Mouse (Mus musculus): ENCODE results near the gene AU040320. TPM values are rescaled to one million over a fixed set of nuclear protein-coding genes. Genes with fewer than 3 reads are reported as not detected.

Gene AU040320
- polyA plus RNA-seq, 1 experiment from 2014 or later: 28.9 TPM

DNA sequence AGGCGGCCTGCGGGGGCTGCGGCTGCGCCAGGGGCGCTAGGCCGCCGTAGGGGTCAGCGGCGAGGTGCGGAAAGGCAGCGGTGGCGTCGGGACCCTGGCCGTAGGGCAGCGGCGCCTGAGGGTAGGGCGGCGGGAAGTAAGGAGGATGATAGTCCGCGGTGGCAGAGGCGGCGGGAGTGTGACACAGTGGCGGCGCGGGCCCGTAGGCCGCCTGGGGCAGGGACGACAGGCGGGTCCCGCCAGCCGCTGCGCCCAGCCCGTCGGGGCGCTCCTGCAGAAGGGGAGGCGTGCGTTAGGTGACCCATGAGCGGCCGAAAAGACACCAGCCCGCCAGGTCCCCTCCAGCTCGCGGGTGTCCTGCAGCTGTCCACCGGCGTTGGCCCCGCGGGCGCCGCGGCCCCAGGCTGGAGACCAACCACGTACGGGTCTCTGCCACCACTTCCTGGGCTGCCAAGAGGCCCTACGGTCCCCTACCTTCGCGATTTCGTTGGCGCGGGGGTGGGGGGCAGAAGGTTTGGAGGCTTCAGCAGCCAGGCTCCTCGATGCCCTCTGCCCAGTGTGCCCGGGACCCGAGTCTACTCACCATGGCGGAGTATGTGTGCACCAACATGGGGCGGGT lies 17.9 kb upstream of the AU040320 start:
- H3K27ac ChIP-seq (ENCODE audit: low read depth): no peak overlapping the region
- H3K9ac ChIP-seq (ENCODE audit: low read length): 0 out of 2 replicates have a peak overlapping the region, but pooled peaks have one; percentile 5
- H3K27me3 ChIP-seq (replicated peaks; ENCODE audit: control insufficient read depth, insufficient read depth, low read length): peaks cover 86% of the 10 kb centered on the region
- H3K4me2 ChIP-seq (ENCODE audit: low read length): peak overlapping the region; percentile 45
- 2% methylated on average over 44 of the region's 62 CpGs for WGBS
- H3K4me1 ChIP-seq (replicated peaks; ENCODE audit: control insufficient read depth, insufficient read depth, low read length): no peaks in the 10 kb centered on the region; the same call in 1 of the 2 replicates
- DNase-seq (ENCODE audit: low spot score) (peak; percentile 74), ATAC-seq (replicated peaks; ENCODE audit: low FRiP score, low TSS enrichment, low read depth) (0 out of 2 replicates have a peak, but pooled peaks have one; percentile 26)
- H3K4me3 ChIP-seq (ENCODE audit: low read depth, low read length): peak overlapping the region; percentile 25
- H3K9me3 ChIP-seq (ENCODE audit: control insufficient read depth, low read length): no peaks in the 10 kb centered on the region
- H3K36me3 ChIP-seq (ENCODE audit: control insufficient read depth, insufficient read depth, low read length): no peaks in the 10 kb centered on the region

GRCm38 (mm10) chr4:126736001-126736414 lies 17.3 kb upstream of the AU040320 start, which contains the start of gene Tfap2e:
Tfap2e (minus strand) TSS chr4:126736240.
- Histone ChIP-seq H3K4me2 (ENCODE audit: low read length) (peak within 1 kb of the TSS; percentile 45), H3K9ac (ENCODE audit: low read length) (0 out of 2 replicates have a peak within 1 kb of the TSS, but pooled peaks have one; percentile 5), H3K4me3 (ENCODE audit: low read depth, low read length) (peak within 1 kb of the TSS; percentile 25), H3K27ac (ENCODE audit: low read depth) (no peak within 1 kb of the TSS), H3K27me3 (replicated peaks; ENCODE audit: control insufficient read depth, insufficient read depth, low read length) (peaks cover 80% of the 10 kb centered on the region), H3K36me3 (ENCODE audit: control insufficient read depth, insufficient read depth, low read length) (no peaks in the 10 kb centered on the region), H3K9me3 (ENCODE audit: control insufficient read depth, low read length) (no peaks in the 10 kb centered on the region), H3K4me1 (replicated peaks; ENCODE audit: control insufficient read depth, insufficient read depth, low read length) (no peaks in the 10 kb centered on the region; the same call in 1 of the 2 replicates)
- peak; percentile 54; the same call in 1 of the 2 replicates for ATAC-seq (replicated peaks; ENCODE audit: low FRiP score, low TSS enrichment, low read depth)
- DNase-seq (ENCODE audit: low spot score): peak; percentile 79
- 3% methylated on average over 32 of the region's 32 CpGs for WGBS

DNA sequence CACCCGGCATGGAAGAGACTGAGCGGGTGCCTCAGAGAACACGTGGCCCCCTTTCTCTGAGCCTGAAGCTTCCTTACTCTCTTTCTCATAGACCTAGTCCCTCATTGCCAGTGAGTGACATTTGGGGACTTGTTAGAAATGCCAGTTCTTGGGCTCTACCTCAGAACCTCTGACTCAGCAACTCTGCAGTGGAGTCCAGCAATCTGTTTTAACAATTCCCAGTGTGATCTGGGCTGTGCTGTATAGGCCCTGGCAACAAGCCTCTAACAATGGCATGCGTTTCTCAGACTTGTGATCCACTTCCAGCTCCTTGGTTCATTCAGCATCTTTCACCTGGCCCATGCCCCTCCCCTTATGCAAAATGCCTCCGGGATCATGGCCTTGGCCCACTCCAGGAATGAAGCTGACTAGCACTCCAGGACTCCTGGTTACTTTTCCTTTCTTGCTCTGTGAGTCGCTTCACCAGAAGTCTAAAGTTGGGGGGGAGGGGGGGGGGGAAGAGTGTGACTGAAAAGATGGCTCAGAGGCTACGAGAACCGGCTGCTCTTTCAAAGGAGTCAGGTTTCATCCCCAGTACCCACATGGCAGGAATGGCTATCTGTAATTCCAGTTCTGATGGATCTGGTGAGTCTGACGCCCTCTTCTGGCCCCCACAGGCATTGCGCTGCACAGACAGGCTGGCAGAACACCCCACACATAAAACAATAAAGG lies 13.2 kb upstream of the AU040320 start:
- Histone ChIP-seq H3K27ac (ENCODE audit: low read depth) (no peak overlapping the region), H3K9me3 (ENCODE audit: control insufficient read depth, low read length) (no peaks in the 10 kb centered on the region), H3K27me3 (replicated peaks; ENCODE audit: control insufficient read depth, insufficient read depth, low read length) (peaks cover 39% of the 10 kb centered on the region), H3K4me1 (replicated peaks; ENCODE audit: control insufficient read depth, insufficient read depth, low read length) (no peaks in the 10 kb centered on the region; the same call in 1 of the 2 replicates), H3K4me2 (ENCODE audit: low read length) (no peak overlapping the region), H3K4me3 (ENCODE audit: low read depth, low read length) (no peak overlapping the region), H3K36me3 (ENCODE audit: control insufficient read depth, insufficient read depth, low read length) (peaks cover 11% of the 10 kb centered on the region), H3K9ac (ENCODE audit: low read length) (no peak overlapping the region)
- ATAC-seq (replicated peaks; ENCODE audit: low FRiP score, low TSS enrichment, low read depth): no peak
- DNase-seq (ENCODE audit: low spot score): no peak
- WGBS: 23% methylated on average over 10 of the region's 10 CpGs

DNA sequence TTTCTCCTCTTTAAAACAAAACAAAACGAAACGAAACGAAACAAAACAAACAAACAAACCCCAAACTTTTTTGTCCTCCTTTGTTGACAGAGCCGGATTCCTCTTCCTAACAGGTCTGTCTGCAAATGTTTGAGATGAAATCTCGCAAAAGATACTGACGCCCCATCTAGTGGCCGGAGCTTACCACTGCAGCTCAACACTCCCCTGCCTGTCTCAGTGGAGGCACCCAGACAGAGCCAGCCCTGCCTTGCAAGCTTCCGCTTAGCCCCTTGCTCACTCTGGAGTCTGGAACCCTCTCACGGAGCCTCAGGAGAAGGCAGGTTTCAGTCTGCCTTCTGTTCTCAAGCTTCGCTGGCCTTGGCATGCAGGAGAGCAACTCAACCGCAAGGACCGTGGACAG lies 11.9 kb upstream of the AU040320 start:
- ATAC-seq (replicated peaks; ENCODE audit: low FRiP score, low TSS enrichment, low read depth) (peak; percentile 33; the same call in 1 of the 2 replicates), DNase-seq (ENCODE audit: low spot score) (peak; percentile 90)
- no peaks in the 10 kb centered on the region for H3K9me3 ChIP-seq (ENCODE audit: control insufficient read depth, low read length)
- H3K27ac ChIP-seq (ENCODE audit: low read depth): no peak overlapping the region
- H3K4me2 ChIP-seq (ENCODE audit: low read length): 0 out of 2 replicates have a peak overlapping the region, but pooled peaks have one; percentile 8
- H3K36me3 ChIP-seq (ENCODE audit: control insufficient read depth, insufficient read depth, low read length): peaks cover 25% of the 10 kb centered on the region
- peaks cover 26% of the 10 kb centered on the region for H3K27me3 ChIP-seq (replicated peaks; ENCODE audit: control insufficient read depth, insufficient read depth, low read length)
- no peak overlapping the region for H3K9ac ChIP-seq (ENCODE audit: low read length)
- no peaks in the 10 kb centered on the region for H3K4me1 ChIP-seq (replicated peaks; ENCODE audit: control insufficient read depth, insufficient read depth, low read length)
- WGBS: 3% methylated on average over 12 of the region's 12 CpGs
- no peak overlapping the region for H3K4me3 ChIP-seq (ENCODE audit: low read depth, low read length)

DNA sequence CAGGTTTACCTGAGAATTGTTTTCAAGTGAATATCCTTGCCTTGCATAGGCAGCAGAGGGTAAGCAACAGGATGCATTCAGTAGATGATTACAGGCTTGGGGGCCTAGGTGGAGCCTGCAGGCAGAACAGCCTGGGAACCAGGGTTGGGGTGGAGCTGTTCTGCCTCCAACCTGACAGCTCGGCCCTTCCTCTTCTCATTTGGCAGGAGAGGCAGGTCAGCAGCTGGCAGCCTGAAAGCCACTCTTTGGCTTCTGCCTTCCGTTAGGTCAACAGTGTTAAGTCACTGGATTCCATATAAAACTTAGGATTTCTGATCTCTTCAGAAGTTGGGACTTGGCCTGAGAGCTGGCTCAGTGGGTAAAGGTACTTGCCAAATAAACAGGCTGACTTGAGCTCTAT lies 10.4 kb upstream of the AU040320 start:
- WGBS: 37% methylated on average over 2 of the region's 2 CpGs

GRCm38 (mm10) chr4:126743713-126744112 lies 9.6 kb upstream of the AU040320 start:
- ATAC-seq (replicated peaks; ENCODE audit: low FRiP score, low TSS enrichment, low read depth): no peak
- Histone ChIP-seq H3K4me2 (ENCODE audit: low read length) (no peak overlapping the region), H3K27ac (ENCODE audit: low read depth) (no peak overlapping the region), H3K4me1 (replicated peaks; ENCODE audit: control insufficient read depth, insufficient read depth, low read length) (no peaks in the 10 kb centered on the region), H3K9ac (ENCODE audit: low read length) (no peak overlapping the region), H3K36me3 (ENCODE audit: control insufficient read depth, insufficient read depth, low read length) (peaks cover 45% of the 10 kb centered on the region), H3K27me3 (replicated peaks; ENCODE audit: control insufficient read depth, insufficient read depth, low read length) (peaks cover 3% of the 10 kb centered on the region), H3K4me3 (ENCODE audit: low read depth, low read length) (no peak overlapping the region), H3K9me3 (ENCODE audit: control insufficient read depth, low read length) (no peaks in the 10 kb centered on the region)
- 18% methylated on average over 11 of the region's 11 CpGs for WGBS
- DNase-seq (ENCODE audit: low spot score): peak; percentile 49

More for the DNA sequence above, 10.4 kb upstream of the AU040320 start:
- no peaks in the 10 kb centered on the region for H3K4me1 ChIP-seq (replicated peaks; ENCODE audit: control insufficient read depth, insufficient read depth, low read length)
- H3K36me3 ChIP-seq (ENCODE audit: control insufficient read depth, insufficient read depth, low read length): peaks cover 37% of the 10 kb centered on the region
- H3K4me3 ChIP-seq (ENCODE audit: low read depth, low read length): no peak overlapping the region
- H3K9ac ChIP-seq (ENCODE audit: low read length): no peak overlapping the region
- H3K27me3 ChIP-seq (replicated peaks; ENCODE audit: control insufficient read depth, insufficient read depth, low read length): peaks cover 11% of the 10 kb centered on the region
- no peak overlapping the region for H3K4me2 ChIP-seq (ENCODE audit: low read length)
- ATAC-seq (replicated peaks; ENCODE audit: low FRiP score, low TSS enrichment, low read depth): no peak
- DNase-seq (ENCODE audit: low spot score): peak; percentile 46
- no peaks in the 10 kb centered on the region for H3K9me3 ChIP-seq (ENCODE audit: control insufficient read depth, low read length)
- H3K27ac ChIP-seq (ENCODE audit: low read depth): no peak overlapping the region

DNA sequence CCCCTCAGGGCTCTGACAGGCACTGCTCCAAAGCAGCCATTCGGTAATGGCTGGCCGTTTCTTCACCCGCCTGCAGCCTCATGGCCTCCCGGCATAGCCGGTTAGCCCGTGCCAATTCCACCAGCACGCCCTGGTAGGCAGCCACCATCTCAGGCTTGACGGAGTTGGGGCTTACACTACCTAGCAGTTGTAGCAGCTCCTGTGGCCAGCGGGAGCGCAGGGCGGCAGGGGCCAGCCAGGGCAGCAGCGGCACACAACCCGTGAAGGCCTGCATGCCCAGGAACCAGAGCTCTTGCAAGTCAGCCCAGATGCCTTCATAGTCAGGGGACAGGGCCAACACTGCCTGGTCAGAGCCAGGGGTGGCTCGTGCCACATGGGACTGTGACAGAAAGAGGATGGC lies 8.5 kb upstream of the AU040320 start:
- Histone ChIP-seq H3K36me3 (ENCODE audit: control insufficient read depth, insufficient read depth, low read length) (peaks cover 56% of the 10 kb centered on the region), H3K9ac (ENCODE audit: low read length) (no peak overlapping the region), H3K27ac (ENCODE audit: low read depth) (no peak overlapping the region), H3K4me2 (ENCODE audit: low read length) (no peak overlapping the region), H3K9me3 (ENCODE audit: control insufficient read depth, low read length) (no peaks in the 10 kb centered on the region), H3K27me3 (replicated peaks; ENCODE audit: control insufficient read depth, insufficient read depth, low read length) (no peaks in the 10 kb centered on the region), H3K4me1 (replicated peaks; ENCODE audit: control insufficient read depth, insufficient read depth, low read length) (no peaks in the 10 kb centered on the region; the same call in 1 of the 2 replicates), H3K4me3 (ENCODE audit: low read depth, low read length) (no peak overlapping the region)
- DNase-seq (ENCODE audit: low spot score) (peak; percentile 50), ATAC-seq (replicated peaks; ENCODE audit: low FRiP score, low TSS enrichment, low read depth) (no peak)
- WGBS: 95% methylated on average over 14 of the region's 14 CpGs

DNA sequence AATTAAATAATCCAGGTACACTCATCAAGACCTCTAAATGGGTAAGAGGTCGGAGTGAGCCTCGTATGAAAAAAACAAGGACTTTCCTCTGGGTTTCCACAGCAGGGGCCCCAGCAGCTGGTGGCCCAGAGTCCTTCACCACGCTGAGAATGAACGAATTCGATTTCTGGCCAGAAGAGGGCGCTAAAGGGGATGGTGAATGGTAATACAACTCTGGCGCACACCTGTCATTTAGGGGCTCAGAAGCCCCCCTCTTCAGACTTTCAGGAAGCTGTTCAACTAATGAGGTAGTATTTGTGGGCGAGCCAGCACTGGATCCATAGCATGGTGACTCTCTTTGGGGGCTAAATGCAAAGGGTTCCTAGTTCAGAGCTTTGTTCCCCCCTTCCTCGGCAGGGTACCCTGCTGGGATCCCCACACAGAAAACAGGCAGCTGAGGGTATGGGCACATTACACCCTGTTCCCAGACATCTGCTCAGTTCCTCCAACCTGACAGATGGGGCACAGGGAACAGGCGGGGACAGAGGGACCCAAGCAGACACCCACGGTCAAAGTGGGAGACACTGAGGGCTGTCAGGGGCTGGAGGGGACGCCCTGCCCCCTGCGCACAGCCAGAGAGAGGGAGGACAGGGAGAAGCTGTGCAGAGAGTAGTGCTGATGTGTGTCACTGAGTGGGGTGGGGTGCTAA lies 7.7 kb upstream of the AU040320 start:
- Histone ChIP-seq H3K27ac (ENCODE audit: low read depth) (no peak overlapping the region), H3K4me1 (replicated peaks; ENCODE audit: control insufficient read depth, insufficient read depth, low read length) (peaks cover 3% of the 10 kb centered on the region; the same call in 1 of the 2 replicates), H3K4me3 (ENCODE audit: low read depth, low read length) (no peak overlapping the region), H3K36me3 (ENCODE audit: control insufficient read depth, insufficient read depth, low read length) (peaks cover 63% of the 10 kb centered on the region), H3K4me2 (ENCODE audit: low read length) (no peak overlapping the region), H3K9me3 (ENCODE audit: control insufficient read depth, low read length) (no peaks in the 10 kb centered on the region), H3K27me3 (replicated peaks; ENCODE audit: control insufficient read depth, insufficient read depth, low read length) (no peaks in the 10 kb centered on the region), H3K9ac (ENCODE audit: low read length) (no peak overlapping the region)
- WGBS: 47% methylated on average over 13 of the region's 13 CpGs
- no peak for ATAC-seq (replicated peaks; ENCODE audit: low FRiP score, low TSS enrichment, low read depth)
- peak; percentile 81 for DNase-seq (ENCODE audit: low spot score)

All from intestine, embryonic 14.5 days (tissue).